Mouse (Mus musculus) limb, embryonic 12.5 days (tissue): ENCODE data around the gene Srm. TPM values are rescaled to one million over a fixed set of nuclear protein-coding genes. Genes with fewer than 3 reads are reported as not detected.

Source experiments
- ATAC-seq: fragments of 200-750 bp; cut with Nextera tagmentation; 2 replicates; pipeline ENCODE4 v1.8.0; 2017; ENCODE audit warnings: low read depth, moderate TSS enrichment; ENCODE audit not compliant: insufficient number of reproducible peaks, insufficient read depth, low FRiP score, low TSS enrichment
- H3K27ac ChIP-seq: fragments of 300-500 bp; sonication (generic); 2 replicates; pipeline ENCODE4 v1.5.1; 2016; ENCODE audit warnings: mild to moderate bottlenecking, moderate library complexity
- H3K27me3 ChIP-seq: fragments of 300-500 bp; sonication (generic); 2 replicates; pipeline ENCODE4 v1.6.1; 2016; ENCODE audit warnings: mild to moderate bottlenecking, moderate library complexity
- H3K36me3 ChIP-seq: fragments of 300-500 bp; sonication (generic); 2 replicates; pipeline ENCODE4 v1.6.1; 2016; ENCODE audit warnings: mild to moderate bottlenecking, moderate library complexity
- H3K4me1 ChIP-seq: fragments of 300-500 bp; sonication (generic); replicated peaks from 2 replicates; pipeline ENCODE4 v1.6.1; 2016
- H3K4me2 ChIP-seq: fragments of 300-500 bp; sonication (generic); 2 replicates; pipeline ENCODE4 v1.6.1; 2016; ENCODE audit warnings: mild to moderate bottlenecking, moderate library complexity
- H3K4me3 ChIP-seq: fragments of 300-500 bp; sonication (generic); replicated peaks from 2 replicates; pipeline ENCODE4 v1.5.1; 2016; ENCODE audit warnings: mild to moderate bottlenecking
- H3K9ac ChIP-seq: fragments of 300-500 bp; sonication (generic); replicated peaks from 2 replicates; pipeline ENCODE4 v1.6.1; 2016; ENCODE audit warnings: mild to moderate bottlenecking, moderate library complexity
- H3K9me3 ChIP-seq: fragments of 300-500 bp; sonication (generic); 2 replicates; pipeline ENCODE4 v1.6.1; 2016; ENCODE audit warnings: mild to moderate bottlenecking, moderate library complexity
- WGBS: fragments of 180-500 bp; shearing (Covaris S2); methylation state at CpG from one replicate; pipeline ENCODE4 v1.1.7; 2016; 5-methylcytosine and 5-hydroxymethylcytosine counted together
- polyA plus RNA-seq: library from polyadenylated mRNA; unstranded; fragments of >200 nt; fragmentation: Nextera tagmentation; extraction: Ambion mirVana; gene quantifications from 2 replicates; pipeline ENCODE4 v1.2.1, GENCODE M21; 2016

Srm gene
- polyA plus RNA-seq, 1 experiment from 2014 or later: 190 TPM

GRCm38 (mm10) chr4:148601871-148602270 is 10.6 kb downstream of the Srm start:
- Histone ChIP-seq H3K4me1 (no peaks in the 10 kb centered on the region), H3K27me3 (no peaks in the 10 kb centered on the region), H3K9ac (no peak overlapping the region), H3K27ac (no peak overlapping the region), H3K36me3 (peaks cover 28% of the 10 kb centered on the region), H3K4me3 (no peak overlapping the region), H3K9me3 (no peaks in the 10 kb centered on the region), H3K4me2 (no peak overlapping the region)
- WGBS: 87% methylated on average over 4 of the region's 4 CpGs
- no peak for ATAC-seq

DNA sequence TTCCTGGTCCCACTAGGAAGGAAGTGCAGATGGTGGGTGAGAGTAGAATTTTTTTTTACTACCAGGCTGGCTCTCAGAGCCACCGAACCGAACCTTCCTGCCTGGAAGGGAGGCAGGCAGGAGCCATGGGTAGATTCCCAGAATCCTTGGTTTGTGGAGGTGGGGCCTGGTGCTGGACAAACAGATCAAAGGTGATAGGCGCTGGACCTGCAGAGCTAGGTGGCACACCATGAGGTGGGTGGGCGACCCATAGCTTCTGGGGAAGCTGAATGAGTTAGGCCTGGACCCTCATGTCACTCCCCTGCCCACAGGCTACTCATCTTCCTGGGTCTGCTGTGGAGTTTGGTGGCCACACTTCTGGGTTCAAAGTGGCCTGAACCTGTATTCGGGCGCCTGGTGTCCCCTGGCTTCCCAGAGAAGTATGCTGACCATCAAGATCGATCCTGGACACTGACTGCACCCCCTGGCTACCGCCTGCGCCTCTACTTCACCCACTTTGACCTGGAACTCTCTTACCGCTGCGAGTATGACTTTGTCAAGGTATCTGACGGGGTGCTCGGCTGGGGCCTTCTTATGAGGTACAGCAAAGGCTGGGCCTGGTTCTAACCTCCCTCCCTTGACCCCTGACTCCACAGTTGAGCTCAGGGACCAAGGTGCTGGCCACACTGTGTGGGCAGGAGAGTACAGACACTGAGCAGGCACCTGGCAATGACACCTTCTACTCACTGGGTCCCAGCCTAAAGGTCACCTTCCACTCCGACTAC is 11.2 kb downstream of the Srm start, which contains the start of gene Masp2:
Gene Masp2 (plus strand): TSS at position 198 of the 764 bp plus-strand sequence.
- H3K36me3 ChIP-seq: peaks cover 27% of the 10 kb centered on the region
- 92% methylated on average over 14 of the region's 14 CpGs for WGBS
- no peak for ATAC-seq

GRCm38 (mm10) chr4:148603376-148604139 is 12.3 kb downstream of the Srm start:
- Histone ChIP-seq H3K27ac (no peak overlapping the region), H3K36me3 (peaks cover 24% of the 10 kb centered on the region), H3K27me3 (no peaks in the 10 kb centered on the region), H3K9ac (no peak overlapping the region), H3K4me1 (no peaks in the 10 kb centered on the region), H3K4me2 (no peak overlapping the region), H3K4me3 (no peak overlapping the region), H3K9me3 (no peaks in the 10 kb centered on the region)
- 70% methylated on average over 10 of the region's 10 CpGs for WGBS
- ATAC-seq: no peak

More for the DNA sequence above, 11.2 kb downstream of the Srm start, which contains the start of gene Masp2:
- Histone ChIP-seq H3K4me2 (no peak within 1 kb of the TSS), H3K9me3 (no peaks in the 10 kb centered on the region), H3K27ac (no peak within 1 kb of the TSS), H3K9ac (no peak within 1 kb of the TSS), H3K4me3 (no peak within 1 kb of the TSS), H3K27me3 (no peaks in the 10 kb centered on the region), H3K4me1 (no peaks in the 10 kb centered on the region)

- H3K27me3 ChIP-seq: no peaks in the 10 kb centered on the region
- H3K4me1 ChIP-seq: no peaks in the 10 kb centered on the region
- H3K36me3 ChIP-seq: peaks cover 19% of the 10 kb centered on the region
- H3K27ac ChIP-seq: no peak overlapping the region
- no peak for ATAC-seq
- H3K4me3 ChIP-seq: no peak overlapping the region
- H3K9me3 ChIP-seq: no peaks in the 10 kb centered on the region
- WGBS: 79% methylated on average over 7 of the region's 7 CpGs
- H3K4me2 ChIP-seq: no peak overlapping the region
- no peak overlapping the region for H3K9ac ChIP-seq
Observed at GRCm38 (mm10) chr4:148604141-148604540, 12.8 kb downstream of the Srm start.

DNA sequence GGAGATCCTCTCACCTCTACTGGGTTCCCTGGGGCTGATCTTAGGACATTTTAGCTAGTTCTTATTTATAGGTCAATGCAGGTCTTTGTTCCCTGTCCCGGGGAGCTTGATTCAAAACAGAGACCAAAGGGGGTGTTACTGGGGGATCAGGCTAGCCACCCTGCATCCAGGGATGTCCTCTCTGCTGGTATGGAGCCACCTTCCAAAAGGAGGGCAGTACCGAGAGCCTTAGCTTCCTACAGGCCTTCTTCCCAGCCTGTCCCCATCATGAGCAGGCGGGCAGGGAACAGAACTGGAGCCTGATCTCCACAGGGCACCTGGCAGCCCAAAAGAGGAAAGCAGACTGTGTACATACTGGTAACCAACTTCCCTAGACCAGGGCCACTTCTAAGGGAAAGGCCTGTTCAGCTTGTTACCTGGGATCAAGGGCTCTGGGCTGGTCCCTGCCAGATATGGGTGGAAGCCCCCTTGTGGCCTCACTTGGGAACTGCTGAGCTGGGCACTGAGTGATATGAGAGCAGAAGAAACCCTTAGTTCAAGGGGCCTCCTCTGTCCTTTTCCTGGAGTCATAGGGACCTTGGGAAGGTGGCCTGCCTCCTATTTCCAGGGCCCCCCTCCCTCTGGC is 13.3 kb downstream of the Srm start:
- no peaks in the 10 kb centered on the region for H3K9me3 ChIP-seq
- H3K36me3 ChIP-seq: peaks cover 17% of the 10 kb centered on the region
- no peak for ATAC-seq
- H3K4me3 ChIP-seq: no peak overlapping the region
- no peak overlapping the region for H3K4me2 ChIP-seq
- H3K27me3 ChIP-seq: no peaks in the 10 kb centered on the region
- no peak overlapping the region for H3K9ac ChIP-seq
- H3K27ac ChIP-seq: no peak overlapping the region
- WGBS: 89% methylated on average over 3 of the region's 3 CpGs
- no peaks in the 10 kb centered on the region for H3K4me1 ChIP-seq

DNA sequence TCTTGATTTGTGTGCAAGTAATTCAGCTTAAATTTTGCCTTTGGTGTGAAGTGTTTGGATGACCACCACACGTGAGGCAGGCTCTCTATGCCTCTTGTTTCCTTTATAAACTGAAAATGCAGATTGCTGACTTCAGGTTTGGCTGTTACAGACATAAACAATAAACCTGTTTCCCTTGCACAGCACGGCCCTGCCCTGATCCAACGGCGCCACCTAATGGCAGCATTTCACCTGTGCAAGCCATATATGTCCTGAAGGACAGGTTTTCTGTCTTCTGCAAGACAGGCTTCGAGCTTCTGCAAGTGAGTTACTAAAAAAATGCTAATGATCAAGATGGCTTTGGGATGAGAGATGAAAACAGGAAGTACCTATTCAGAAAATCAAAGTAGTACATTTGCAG is 16.5 kb downstream of the Srm start:
- Histone ChIP-seq H3K9ac (no peak overlapping the region), H3K36me3 (peaks cover 43% of the 10 kb centered on the region), H3K4me3 (no peak overlapping the region), H3K9me3 (no peaks in the 10 kb centered on the region), H3K27me3 (no peaks in the 10 kb centered on the region), H3K27ac (no peak overlapping the region; the same call in 1 of the 2 replicates), H3K4me2 (no peak overlapping the region), H3K4me1 (no peaks in the 10 kb centered on the region)
- no peak for ATAC-seq
- 27% methylated on average over 5 of the region's 5 CpGs for WGBS

DNA sequence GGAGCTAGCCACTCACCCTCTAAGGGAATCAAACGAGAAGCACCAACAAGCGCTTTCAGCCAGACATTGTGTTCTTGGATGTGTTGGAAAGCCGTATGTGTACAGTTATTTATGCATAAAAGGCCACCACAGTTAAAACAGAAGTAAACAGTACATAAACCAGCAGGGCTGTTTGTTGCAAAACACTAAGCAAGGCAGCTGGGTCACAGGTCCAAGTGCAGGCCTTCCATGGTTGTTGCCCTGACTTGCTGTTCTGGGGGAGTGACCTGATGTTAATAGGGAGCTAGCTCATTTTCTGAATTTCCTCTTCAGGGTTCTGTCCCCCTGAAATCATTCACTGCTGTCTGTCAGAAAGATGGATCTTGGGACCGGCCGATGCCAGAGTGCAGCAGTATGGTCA is 18.5 kb downstream of the Srm start:
- H3K27ac ChIP-seq: 0 out of 2 replicates have a peak overlapping the region, but pooled peaks have one; percentile 17
- no peak overlapping the region for H3K4me2 ChIP-seq
- no peaks in the 10 kb centered on the region for H3K9me3 ChIP-seq
- WGBS: 80% methylated on average over 5 of the region's 5 CpGs
- no peak overlapping the region for H3K4me3 ChIP-seq
- H3K36me3 ChIP-seq: peaks cover 61% of the 10 kb centered on the region
- 0 out of 2 replicates have a peak, but pooled peaks cover 3% of the 10 kb centered on the region for H3K4me1 ChIP-seq
- H3K9ac ChIP-seq: no peak overlapping the region
- no peaks in the 10 kb centered on the region for H3K27me3 ChIP-seq
- ATAC-seq: no peak

- H3K9ac ChIP-seq: no peak overlapping the region
- no peak overlapping the region for H3K27ac ChIP-seq
- no peak overlapping the region for H3K4me2 ChIP-seq
- no peaks in the 10 kb centered on the region for H3K27me3 ChIP-seq
- H3K9me3 ChIP-seq: no peaks in the 10 kb centered on the region
- H3K4me1 ChIP-seq: 0 out of 2 replicates have a peak, but pooled peaks cover 3% of the 10 kb centered on the region
- peaks cover 71% of the 10 kb centered on the region for H3K36me3 ChIP-seq
- no peak for ATAC-seq
- H3K4me3 ChIP-seq: no peak overlapping the region
- WGBS: 83% methylated on average over 5 of the region's 5 CpGs
Observed at GRCm38 (mm10) chr4:148610631-148611364, 19.5 kb downstream of the Srm start.

DNA sequence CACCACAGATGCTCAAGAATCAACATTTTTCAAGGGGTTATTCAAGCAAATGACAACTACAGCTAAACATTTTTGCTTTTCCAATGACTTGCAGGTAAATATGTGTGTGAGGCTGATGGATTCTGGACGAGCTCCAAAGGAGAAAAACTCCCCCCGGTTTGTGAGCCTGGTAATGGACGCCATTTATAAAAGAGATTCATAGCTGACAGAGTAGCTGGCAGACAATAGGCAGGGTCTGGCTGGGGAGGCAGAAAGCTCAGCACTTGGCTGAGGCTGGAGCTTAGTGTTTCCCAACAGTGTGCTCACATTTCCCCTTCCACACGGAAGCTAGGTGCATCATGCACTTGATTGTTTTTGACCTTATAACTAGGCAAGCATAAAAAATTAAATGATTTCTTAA is 21.3 kb downstream of the Srm start:
- ATAC-seq: no peak
- H3K4me2 ChIP-seq: no peak overlapping the region
- no peaks in the 10 kb centered on the region for H3K27me3 ChIP-seq
- no peak overlapping the region for H3K9ac ChIP-seq
- H3K4me1 ChIP-seq: 0 out of 2 replicates have a peak, but pooled peaks cover 3% of the 10 kb centered on the region
- H3K4me3 ChIP-seq: no peak overlapping the region
- peaks cover 82% of the 10 kb centered on the region for H3K36me3 ChIP-seq
- H3K27ac ChIP-seq: no peak overlapping the region
- H3K9me3 ChIP-seq: no peaks in the 10 kb centered on the region
- 69% methylated on average over 4 of the region's 4 CpGs for WGBS

DNA sequence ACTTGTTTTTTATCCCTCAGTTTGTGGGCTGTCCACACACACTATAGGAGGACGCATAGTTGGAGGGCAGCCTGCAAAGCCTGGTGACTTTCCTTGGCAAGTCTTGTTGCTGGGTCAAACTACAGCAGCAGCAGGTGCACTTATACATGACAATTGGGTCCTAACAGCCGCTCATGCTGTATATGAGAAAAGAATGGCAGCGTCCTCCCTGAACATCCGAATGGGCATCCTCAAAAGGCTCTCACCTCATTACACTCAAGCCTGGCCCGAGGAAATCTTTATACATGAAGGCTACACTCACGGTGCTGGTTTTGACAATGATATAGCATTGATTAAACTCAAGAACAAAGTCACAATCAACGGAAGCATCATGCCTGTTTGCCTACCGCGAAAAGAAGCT is 22.4 kb downstream of the Srm start:
- no peak for ATAC-seq
- H3K9ac ChIP-seq: no peak overlapping the region
- no peak overlapping the region for H3K4me3 ChIP-seq
- no peak overlapping the region for H3K4me2 ChIP-seq
- 85% methylated on average over 9 of the region's 9 CpGs for WGBS
- no peak overlapping the region for H3K27ac ChIP-seq
- peaks cover 83% of the 10 kb centered on the region for H3K36me3 ChIP-seq
- H3K9me3 ChIP-seq: no peaks in the 10 kb centered on the region
- H3K27me3 ChIP-seq: no peaks in the 10 kb centered on the region
- 0 out of 2 replicates have a peak, but pooled peaks cover 3% of the 10 kb centered on the region for H3K4me1 ChIP-seq
